ENCODE assay signal across 7 mouse cellular contexts in the genomic region with DNA sequence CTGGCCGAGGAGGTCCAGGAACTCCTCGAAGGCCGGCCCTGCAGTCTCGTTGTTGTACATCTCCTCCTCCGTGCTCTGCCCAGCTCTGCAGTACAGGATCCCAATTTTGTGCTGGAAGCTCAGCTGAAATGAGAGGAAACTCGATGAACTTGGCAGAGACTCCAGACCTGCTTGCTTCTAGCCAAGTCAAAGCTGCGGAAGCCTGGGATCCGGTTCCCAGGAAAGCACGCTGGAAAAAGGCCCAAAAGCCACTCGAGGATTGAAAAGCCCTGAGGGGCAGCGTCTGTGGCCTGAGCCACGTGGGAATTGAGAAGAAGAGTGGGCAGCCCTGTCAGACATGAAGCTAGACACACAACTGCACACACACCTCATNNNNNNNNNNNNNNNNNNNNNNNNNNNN.
DNase-seq lines count a peak whose midpoint lies in the region; ATAC-seq lines count a peak whose summit lies in the region.

No protein-coding gene starts in this region.

- H3K36me3 ChIP-seq in midbrain, embryonic 12.5 days, result peaks cover 69% of the 10 kb centered on the region
- peaks cover 68% of the 10 kb centered on the region for H3K36me3 ChIP-seq in midbrain, embryonic 13.5 days
- no peaks in the 10 kb centered on the region for H3K36me3 ChIP-seq in stomach, embryonic 16.5 days (ENCODE audit: control insufficient read depth, insufficient read depth, low read length)

- WGBS in midbrain, embryonic 12.5 days, result 87% methylated on average over 12 of the region's 12 CpGs
- 82% methylated on average over 12 of the region's 12 CpGs for WGBS in midbrain, embryonic 13.5 days
- 55% methylated on average over 12 of the region's 12 CpGs for WGBS in stomach, embryonic 16.5 days

- H3K27ac ChIP-seq in midbrain, embryonic 12.5 days (replicated peaks), result peak overlapping the region; percentile 46; the same call in 1 of the 2 replicates
- H3K27ac ChIP-seq in midbrain, embryonic 13.5 days, result no peak overlapping the region
- H3K27ac ChIP-seq in stomach, embryonic 16.5 days (ENCODE audit: low read length), result no peak overlapping the region

- H3K4me1 ChIP-seq in midbrain, embryonic 12.5 days, result peaks cover 9% of the 10 kb centered on the region; the same call in 1 of the 2 replicates
- H3K4me1 ChIP-seq in midbrain, embryonic 13.5 days (replicated peaks), result no peaks in the 10 kb centered on the region; the same call in none of the 2 replicates
- 0 out of 2 replicates have a peak, but pooled peaks cover 3% of the 10 kb centered on the region for H3K4me1 ChIP-seq in stomach, embryonic 16.5 days (ENCODE audit: control insufficient read depth, insufficient read depth, low read length)

- no peak for ATAC-seq in midbrain, embryonic 12.5 days (ENCODE audit: low FRiP score, low read depth)
- ATAC-seq in midbrain, embryonic 13.5 days, result no peak
- ATAC-seq in stomach, embryonic 16.5 days (ENCODE audit: insufficient read depth, low FRiP score), result peak; percentile 33; the same call in 1 of the 2 replicates

- no peak overlapping the region for H3K9ac ChIP-seq in midbrain, embryonic 12.5 days (replicated peaks)
- no peak overlapping the region for H3K9ac ChIP-seq in midbrain, embryonic 13.5 days (replicated peaks)
- H3K9ac ChIP-seq in stomach, embryonic 16.5 days (ENCODE audit: low read length), result no peak overlapping the region

- H3K4me2 ChIP-seq in midbrain, embryonic 12.5 days (replicated peaks), result no peak overlapping the region
- H3K4me2 ChIP-seq in midbrain, embryonic 13.5 days (replicated peaks), result no peak overlapping the region
- no peak overlapping the region for H3K4me2 ChIP-seq in stomach, embryonic 16.5 days (ENCODE audit: low read depth, low read length)

- H3K27me3 ChIP-seq in midbrain, embryonic 12.5 days, result no peaks in the 10 kb centered on the region
- H3K27me3 ChIP-seq in midbrain, embryonic 13.5 days, result no peaks in the 10 kb centered on the region
- no peaks in the 10 kb centered on the region for H3K27me3 ChIP-seq in stomach, embryonic 16.5 days (ENCODE audit: control insufficient read depth, insufficient read depth, low read length)

- H3K4me3 ChIP-seq in midbrain, embryonic 12.5 days, result no peak overlapping the region
- H3K4me3 ChIP-seq in midbrain, embryonic 13.5 days (replicated peaks), result no peak overlapping the region
- no peak overlapping the region for H3K4me3 ChIP-seq in stomach, embryonic 16.5 days (replicated peaks; ENCODE audit: low read length)

- no peaks in the 10 kb centered on the region for H3K9me3 ChIP-seq in midbrain, embryonic 12.5 days
- H3K9me3 ChIP-seq in midbrain, embryonic 13.5 days, result no peaks in the 10 kb centered on the region
- no peaks in the 10 kb centered on the region for H3K9me3 ChIP-seq in stomach, embryonic 16.5 days (replicated peaks; ENCODE audit: control insufficient read depth, low read length)

- peak; percentile 67 for DNase-seq in cerebellum, adult 8-10 months
- peak; percentile 45 for DNase-seq in gastrocnemius, postnatal 25 days
- DNase-seq in layer of hippocampus, adult 8-10 months (ENCODE audit: low spot score in 2 of 2), result peak; percentile 22 to 32
- DNase-seq in spleen, adult 18-20 months, result no peak

Comparison
In these comparisons a context has a peak if more than half of its experiments do, and no peak if none do; other contexts are left out.
1. DNase-seq: peak in cerebellum, adult 8-10 months (single experiment), gastrocnemius, postnatal 25 days (single experiment) and layer of hippocampus, adult 8-10 months (2 of 2); none in spleen, adult 18-20 months (0 of 2).